Mouse (Mus musculus) left cerebral cortex, adult 11 months (tissue): Measurements from ENCODE around the gene Ddx43.

Source experiments
- DNase-seq: peaks from one replicate; pipeline ENCODE4 v3.0.0; 2022; ENCODE audit warnings: low spot score

Gene Ddx43

DNA sequence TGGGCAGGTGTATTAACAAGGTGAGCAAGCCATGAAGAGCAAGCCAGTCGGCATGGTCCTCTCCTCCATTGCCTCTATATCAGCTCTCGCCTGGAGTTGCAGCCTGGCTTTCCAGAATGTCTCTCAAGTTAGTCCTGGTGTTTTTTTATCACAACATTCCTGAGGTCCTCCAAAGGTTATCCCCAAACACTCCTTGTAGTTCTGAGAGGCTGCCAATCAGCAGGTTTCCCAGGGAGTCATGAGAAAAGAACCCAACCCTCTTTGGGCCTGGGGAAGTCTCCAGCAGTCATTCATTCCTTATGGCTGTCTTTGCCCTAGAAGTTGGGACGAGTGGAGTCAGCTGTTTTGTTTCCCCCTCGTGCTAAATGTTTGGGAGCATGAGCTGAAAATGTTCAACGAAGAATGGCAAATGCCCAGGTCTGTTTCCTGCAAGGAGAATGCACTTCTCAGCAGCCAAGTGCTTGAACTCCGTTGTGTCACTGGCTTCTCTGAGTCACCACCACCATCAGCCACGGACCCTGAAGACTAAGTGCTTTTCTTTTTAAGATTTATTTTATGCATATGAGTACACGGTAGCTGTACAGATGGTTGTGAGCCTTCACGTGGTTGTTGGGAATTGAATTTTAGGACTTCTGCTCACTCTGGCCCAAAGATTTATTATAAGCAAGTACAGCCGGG is 22.6 kb upstream of the Ddx43 start:
- no peak for DNase-seq

DNA sequence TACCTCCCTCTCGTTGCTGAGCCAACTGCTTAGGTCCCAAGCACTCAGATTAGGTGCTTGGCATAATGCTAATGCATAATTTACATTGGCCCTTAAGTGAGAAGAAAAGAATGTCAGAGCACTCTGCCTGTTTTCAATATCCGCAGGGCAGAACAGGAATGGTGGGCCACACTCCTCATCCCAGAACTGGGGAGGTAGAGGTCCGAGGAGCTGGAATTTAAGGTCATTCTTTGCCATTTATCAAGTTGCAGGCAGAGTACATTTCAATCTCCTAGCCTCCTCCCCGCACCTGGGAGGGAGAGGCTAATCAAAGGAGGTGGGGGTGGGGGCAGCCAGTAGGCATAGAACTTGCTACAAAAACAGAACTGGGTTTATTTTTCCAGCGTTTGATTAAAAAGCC is 21.2 kb upstream of the Ddx43 start:
- DNase-seq: no peak

DNA sequence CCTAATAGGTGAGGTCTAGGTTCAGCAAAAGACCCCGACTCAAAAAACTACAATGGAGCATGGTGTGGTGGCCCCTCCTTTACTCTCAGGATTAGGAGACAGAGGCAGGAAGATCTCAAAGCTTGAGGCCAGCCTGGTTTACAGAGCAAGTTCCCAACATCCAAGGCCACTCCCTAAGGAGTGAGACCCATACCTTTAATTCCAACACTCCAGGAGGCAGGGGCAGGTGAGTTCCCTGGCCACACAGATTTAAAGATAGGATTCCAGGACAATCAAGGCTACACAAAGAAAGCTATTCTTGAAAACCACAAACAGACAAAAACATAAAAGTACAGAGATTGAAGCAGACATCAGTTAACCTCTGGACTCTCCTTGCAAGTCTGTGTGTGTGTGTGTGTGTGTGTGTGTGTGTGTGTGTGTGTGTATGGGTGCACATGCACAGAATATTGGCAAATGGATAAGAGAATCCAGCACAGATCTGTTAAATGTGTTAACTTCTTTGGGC is 20.6 kb upstream of the Ddx43 start:
- no peak for DNase-seq

- no peak for DNase-seq
Observed at GRCm38 (mm10) chr9:78375486-78375885, 20.1 kb upstream of the Ddx43 start.

DNA sequence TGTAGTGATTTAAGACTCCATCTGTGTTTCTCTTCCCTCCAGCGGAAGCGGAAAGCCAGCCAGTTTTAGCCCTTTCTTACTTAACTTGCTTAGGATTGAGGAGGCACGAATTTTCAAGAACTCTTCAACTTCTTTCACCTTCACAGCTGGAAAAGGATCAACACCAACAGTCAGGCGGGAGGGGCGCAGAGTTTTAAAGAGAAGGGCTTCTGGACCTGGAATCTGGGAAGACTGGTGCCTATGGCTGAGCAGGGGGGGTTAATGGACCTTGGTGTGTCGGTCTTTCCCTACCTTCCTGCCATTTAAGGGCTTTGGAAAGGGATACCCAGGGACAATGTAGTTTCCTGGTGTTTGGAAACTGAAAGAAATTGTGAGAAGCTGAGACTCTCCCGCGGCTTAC is 18.0 kb upstream of the Ddx43 start:
- DNase-seq: no peak

DNA sequence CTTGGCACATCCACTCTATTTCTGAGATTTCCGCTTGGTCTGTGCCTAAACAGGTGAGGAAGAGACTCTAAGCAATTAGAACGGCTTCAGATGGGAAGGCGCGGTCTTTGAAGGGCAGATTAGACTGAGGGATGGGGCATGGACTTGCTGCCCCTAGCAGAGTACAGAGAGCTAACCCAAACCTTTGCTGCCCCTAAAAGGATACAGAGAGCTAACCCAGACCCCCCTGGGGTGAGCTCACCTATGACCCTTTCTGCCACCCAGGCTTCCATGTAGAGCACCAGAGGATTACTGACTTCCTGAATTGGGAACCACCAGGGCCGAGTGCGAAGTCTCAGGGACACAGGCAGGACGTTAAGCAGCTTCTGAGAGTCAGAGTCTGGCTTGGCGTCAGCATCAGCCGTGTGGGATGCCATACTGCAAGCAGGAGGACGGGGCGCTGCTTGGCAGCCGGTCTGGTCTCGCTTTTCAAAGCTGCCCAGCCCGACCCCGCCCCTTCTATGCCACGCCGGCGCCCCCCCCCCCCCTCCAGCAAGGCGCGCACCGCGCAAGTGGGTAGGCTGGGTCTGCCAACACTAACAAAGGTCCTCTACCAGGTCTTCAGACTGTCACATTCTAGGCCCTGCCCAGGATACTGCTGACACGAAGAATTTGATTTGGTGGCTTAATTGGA is 17.3 kb upstream of the Ddx43 start, which contains the start of gene Ooep:
Ooep (minus strand) TSS at position 613 of the 673 bp plus-strand sequence.
- DNase-seq: no peak

GRCm38 (mm10) chr9:78385893-78386292 is 9.7 kb upstream of the Ddx43 start:
- DNase-seq: no peak

GRCm38 (mm10) chr9:78386947-78387346 is 8.6 kb upstream of the Ddx43 start:
- DNase-seq: no peak

DNA sequence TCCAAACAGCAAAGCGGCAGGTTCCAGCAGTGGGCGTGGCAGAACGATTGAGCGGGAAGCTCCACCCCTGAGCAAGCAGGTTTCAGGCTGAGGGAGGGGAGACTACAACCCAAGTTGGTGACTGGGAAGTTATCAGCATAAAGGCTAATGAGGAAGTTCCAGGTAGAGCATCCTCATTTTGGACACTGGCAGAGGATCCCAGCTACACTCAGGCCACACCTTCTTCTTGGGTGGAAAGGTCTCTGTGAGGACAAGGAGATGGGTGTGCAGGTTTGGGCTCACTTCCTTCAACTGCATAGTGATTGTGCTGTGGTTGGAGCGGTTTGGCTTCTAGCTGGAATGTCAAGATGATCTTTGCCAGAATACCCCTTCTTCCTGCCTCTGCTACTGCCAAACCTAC is 5.6 kb upstream of the Ddx43 start:
- no peak for DNase-seq

DNA sequence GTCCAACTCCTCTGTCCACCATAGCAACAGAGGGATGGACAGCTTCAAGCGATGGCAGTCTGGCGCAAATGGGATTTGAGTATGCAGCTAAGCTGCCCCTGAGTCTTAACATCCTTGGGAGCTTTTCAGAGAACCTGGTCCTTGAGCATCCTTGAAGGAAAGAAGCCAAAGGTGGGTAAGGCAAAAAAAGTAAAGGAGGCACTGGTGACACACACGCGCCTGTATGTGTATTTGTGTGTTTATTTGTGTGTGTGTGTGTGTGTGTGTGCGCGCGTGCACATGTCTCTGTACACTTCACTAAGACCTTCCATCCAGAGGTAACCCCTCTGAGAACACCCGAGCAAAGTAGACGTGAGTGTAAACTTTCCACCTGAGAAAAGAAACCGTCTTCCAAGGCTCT is 1.8 kb upstream of the Ddx43 start:
- no peak for DNase-seq

DNA sequence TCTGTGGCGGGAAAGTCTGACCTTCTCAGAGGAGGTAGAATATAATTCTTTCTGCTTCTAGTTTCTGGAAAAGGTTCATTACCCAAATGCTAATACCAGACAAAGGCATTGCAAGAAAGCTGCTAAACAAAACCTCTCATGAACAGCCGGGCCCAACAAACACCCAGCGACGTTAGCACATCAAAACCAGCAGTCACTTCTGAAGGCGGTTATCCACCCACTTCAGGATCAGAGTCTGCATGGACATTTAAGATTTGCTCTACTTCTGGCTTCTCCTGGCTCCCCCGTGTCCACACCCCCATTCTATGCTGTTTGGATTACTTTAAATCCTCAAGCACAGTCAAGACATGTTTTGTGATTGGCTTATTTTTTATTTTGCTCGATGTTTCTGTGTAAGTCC is 975 bp upstream of the Ddx43 start:
- no peak for DNase-seq

DNA sequence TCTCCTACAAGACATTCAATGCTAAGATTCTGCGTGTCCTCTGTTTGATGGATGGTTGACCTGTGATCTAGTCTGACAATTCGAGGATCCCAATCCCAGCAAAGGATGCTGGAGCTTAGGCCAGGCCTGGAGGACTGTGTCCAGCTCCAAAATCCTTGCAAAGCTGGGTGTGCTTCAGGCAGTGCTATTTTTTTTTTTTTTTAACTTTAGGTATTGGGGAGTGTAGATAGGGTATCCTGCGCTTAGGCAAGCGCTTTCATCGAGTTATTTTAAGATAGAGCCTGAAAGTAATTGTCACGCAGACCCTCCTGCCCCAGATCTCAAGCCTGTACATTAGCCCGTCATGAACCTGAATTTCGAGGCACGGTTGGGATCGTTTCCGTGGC is 340 bp upstream of the Ddx43 start:
- no peak for DNase-seq

- DNase-seq: no peak
Observed at GRCm38 (mm10) chr9:78396517-78396916, 940 bp downstream of the Ddx43 start.

DNA sequence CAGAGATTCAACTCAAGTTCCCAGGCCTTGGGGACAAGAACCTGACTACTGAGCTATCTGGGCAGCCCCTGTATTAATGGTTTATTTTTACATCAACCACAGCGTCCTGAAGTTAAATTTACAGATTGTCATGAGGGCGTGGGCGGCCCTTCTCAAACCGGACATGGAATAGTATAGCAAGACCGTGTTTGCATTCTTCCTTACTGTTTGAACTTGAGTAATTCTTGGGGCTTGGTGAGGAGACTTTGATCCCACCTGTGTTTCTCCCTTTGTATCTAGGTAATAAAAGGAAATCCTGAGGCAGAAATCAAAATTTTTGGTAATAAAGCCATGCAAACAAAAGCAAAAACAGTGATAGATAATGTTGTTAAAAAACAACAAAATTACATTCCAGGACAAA is 5.0 kb downstream of the Ddx43 start:
- no peak for DNase-seq

- no peak for DNase-seq
Observed at GRCm38 (mm10) chr9:78401596-78401995, 6.0 kb downstream of the Ddx43 start.

DNA sequence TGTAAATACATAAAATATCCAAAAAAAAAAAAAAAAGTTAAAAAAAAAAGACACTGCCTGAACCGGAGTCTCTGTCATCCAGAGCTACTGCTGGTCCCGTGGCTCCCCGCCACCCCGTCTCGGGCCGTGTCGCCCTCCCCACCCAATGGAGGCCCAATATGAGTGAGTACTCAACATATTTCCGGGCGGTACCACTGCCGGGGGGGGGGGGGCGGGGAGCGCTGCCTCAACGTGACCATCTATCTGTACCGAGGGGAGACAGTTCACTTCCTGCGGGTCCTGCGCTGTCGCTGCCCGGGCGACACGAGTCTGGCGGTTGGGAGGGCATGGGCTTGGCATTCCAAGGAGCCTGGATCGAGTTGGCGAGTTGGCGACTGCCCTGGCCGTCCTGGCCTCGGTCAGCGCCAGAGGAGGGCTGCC is 31.8 kb downstream of the Ddx43 start:
- DNase-seq: no peak

GRCm38 (mm10) chr9:78428185-78428584 is 32.6 kb downstream of the Ddx43 start:
- no peak for DNase-seq

GRCm38 (mm10) chr9:78428870-78429432 is 33.4 kb downstream of the Ddx43 start:
- DNase-seq: no peak

DNA sequence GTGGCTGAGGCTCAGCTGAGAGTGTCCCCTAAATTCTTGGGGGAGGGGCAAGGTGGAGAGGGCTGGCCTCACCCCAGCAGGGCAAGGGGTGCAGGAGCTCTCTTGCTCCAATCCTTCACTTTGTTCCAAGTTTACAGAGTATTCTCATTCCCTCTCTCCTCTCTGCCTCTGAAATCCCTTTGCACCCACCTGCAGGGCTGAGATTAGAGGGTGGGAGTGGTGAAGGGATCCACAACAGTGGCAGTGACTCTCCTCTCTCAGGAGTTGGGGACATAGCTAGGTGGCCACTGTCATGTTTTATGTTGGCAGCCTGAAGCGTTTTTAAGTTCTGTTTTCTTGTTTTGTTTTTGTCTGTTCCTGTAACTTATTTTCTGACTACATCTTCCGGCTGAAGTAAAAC is 34.0 kb downstream of the Ddx43 start:
- DNase-seq: no peak

GRCm38 (mm10) chr9:78430486-78430885 is 34.9 kb downstream of the Ddx43 start:
- no peak for DNase-seq

DNA sequence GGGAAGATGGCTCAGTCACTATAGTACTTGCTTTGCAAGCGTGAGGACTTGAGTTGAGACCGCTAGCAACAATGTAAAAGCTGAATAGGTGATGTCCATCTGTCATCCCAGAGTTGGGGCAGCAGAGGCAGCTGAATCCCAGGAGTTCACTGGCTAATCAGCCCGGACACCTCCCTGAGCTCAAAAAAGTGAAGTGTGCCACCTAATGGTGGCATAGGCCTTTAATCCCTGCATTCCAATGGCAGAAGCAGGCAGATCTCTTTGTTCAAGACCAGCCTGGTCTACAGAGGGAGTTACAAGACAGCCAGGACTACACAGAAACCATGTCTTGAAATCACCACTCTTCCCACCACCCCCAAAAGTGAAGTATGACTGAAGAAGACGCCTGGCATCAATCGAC is 36.9 kb downstream of the Ddx43 start:
- DNase-seq: no peak

DNA sequence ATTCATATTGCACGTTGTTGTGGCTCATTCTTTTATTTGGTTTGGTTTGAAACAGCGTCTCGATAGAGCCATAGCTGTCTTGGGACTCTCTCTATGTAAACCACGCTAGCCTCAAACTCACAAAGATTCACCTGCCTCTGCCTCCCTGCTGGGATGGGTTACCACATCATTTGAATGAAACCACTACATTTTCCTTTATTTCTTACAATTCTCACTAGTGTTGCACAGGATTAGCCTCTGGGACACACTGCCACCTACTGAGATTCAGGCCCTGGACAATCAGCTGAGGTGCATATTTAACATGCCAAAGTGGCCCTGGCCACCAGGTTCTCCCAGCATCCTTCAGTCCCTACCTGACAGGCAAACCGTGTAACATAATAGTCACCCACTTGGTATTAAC is 43.8 kb downstream of the Ddx43 start:
- no peak for DNase-seq

GRCm38 (mm10) chr9:78442237-78442578 is 46.6 kb downstream of the Ddx43 start:
- no peak for DNase-seq
